Mouse (Mus musculus): ENCODE measurements around the gene Gpr149. TPM values are rescaled to one million over a fixed set of nuclear protein-coding genes. Genes with fewer than 3 reads are reported as not detected.

Gene Gpr149
- polyA plus RNA-seq (2014; fragmentation: Nextera tagmentation; extraction: Ambion mirVana) = not detected in 2 replicates

DNA sequence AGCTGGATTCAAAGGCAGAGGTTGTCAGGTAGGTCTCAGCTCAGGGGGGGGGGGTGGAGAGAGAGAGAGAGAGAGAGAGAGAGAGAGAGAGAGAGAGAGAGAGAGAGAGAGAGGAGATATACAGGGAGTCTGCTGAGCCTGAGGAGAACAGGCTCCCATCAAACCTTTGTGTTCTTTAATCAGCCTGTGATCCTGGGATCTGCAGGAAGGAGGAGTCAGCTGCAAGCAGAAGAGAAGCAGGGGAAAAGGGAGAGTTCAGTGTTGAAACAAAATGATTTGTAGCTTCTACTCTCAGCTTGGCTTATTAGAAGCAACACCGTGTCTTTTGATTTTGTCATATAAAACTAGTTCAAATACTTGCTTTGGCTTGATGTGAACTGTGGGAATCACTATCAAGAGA lies at the start of gene Gpr149:
Gpr149 (minus strand) TSS at position 168 of the 400 bp plus-strand sequence.
- Histone ChIP-seq H3K4me2 (peak within 1 kb of the TSS; percentile 95), H3K4me3 (ENCODE audit: low read depth, low read length) (peak within 1 kb of the TSS; percentile 48), H3K9me3 (replicated peaks; ENCODE audit: control insufficient read depth, low read length) (no peaks in the 10 kb centered on the region), H3K36me3 (ENCODE audit: control insufficient read depth, insufficient read depth, low read length) (no peaks in the 10 kb centered on the region), H3K27me3 (ENCODE audit: control insufficient read depth, insufficient read depth, low read length) (peaks cover 13% of the 10 kb centered on the region), H3K27ac (ENCODE audit: low read depth, low read length) (no peak within 1 kb of the TSS), H3K9ac (ENCODE audit: low read depth, low read length) (no peak within 1 kb of the TSS), H3K4me1 (ENCODE audit: control insufficient read depth, insufficient read depth, low read length) (no peaks in the 10 kb centered on the region)
- ATAC-seq (replicated peaks; ENCODE audit: insufficient number of reproducible peaks, low FRiP score, low TSS enrichment) = no peak
- WGBS (ENCODE audit: insufficient replicate concordance) = 59% methylated on average over 1 of the region's 1 CpGs

DNA sequence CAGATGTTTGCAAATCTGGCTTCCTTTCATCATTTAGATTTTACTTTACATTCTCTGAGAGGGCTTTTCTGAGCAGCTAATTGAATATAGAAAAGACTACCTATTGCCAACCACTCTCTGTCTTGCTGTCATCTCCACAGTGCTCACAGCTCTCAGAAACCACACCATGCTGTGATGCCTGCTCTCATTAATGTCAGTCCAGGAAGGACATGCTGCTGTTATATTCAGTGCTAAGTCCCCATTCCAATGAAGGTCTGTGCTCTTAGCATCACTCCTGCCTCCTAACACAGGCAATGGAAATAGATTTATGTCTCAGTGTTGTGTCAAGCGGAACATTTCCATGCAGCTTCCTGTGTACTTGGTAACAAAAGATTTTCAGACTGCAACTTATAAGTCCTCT lies 45.6 kb upstream of the Gpr149 start:
- Histone ChIP-seq H3K36me3 (ENCODE audit: control insufficient read depth, insufficient read depth, low read length) (no peaks in the 10 kb centered on the region), H3K4me2 (no peak overlapping the region), H3K9ac (ENCODE audit: low read depth, low read length) (no peak overlapping the region), H3K4me3 (ENCODE audit: low read depth, low read length) (no peak overlapping the region), H3K27ac (ENCODE audit: low read depth, low read length) (no peak overlapping the region), H3K4me1 (ENCODE audit: control insufficient read depth, insufficient read depth, low read length) (no peaks in the 10 kb centered on the region), H3K9me3 (replicated peaks; ENCODE audit: control insufficient read depth, low read length) (no peaks in the 10 kb centered on the region), H3K27me3 (ENCODE audit: control insufficient read depth, insufficient read depth, low read length) (no peaks in the 10 kb centered on the region)
- WGBS (ENCODE audit: insufficient replicate concordance) = 82% methylated on average over 1 of the region's 1 CpGs
- no peak for ATAC-seq (replicated peaks; ENCODE audit: insufficient number of reproducible peaks, low FRiP score, low TSS enrichment)

DNA sequence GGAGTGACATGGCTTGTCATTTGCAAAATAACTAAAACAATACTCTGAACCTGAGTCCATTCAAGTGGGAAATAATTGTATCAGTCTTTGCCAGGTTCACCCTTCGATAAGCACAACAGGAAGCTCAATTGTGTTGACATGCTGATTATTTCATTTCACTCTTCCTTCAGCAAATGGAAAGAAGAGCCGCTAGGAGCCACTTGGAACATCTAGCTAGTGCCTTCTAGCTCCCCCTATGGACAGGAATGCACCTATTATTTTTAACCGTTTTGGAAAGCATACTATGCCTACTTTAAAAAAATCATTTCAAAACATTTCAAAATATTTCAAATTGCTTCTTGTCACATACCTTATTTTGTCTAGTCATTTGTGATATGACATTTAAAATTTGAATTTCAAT lies 5.9 kb upstream of the Gpr149 start:
- H3K9ac ChIP-seq (ENCODE audit: low read depth, low read length) = no peak overlapping the region
- H3K9me3 ChIP-seq (replicated peaks; ENCODE audit: control insufficient read depth, low read length) = no peaks in the 10 kb centered on the region
- no peak for ATAC-seq (replicated peaks; ENCODE audit: insufficient number of reproducible peaks, low FRiP score, low TSS enrichment)
- no peaks in the 10 kb centered on the region for H3K27me3 ChIP-seq (ENCODE audit: control insufficient read depth, insufficient read depth, low read length)
- no peak overlapping the region for H3K4me3 ChIP-seq (ENCODE audit: low read depth, low read length)
- no peak overlapping the region for H3K27ac ChIP-seq (ENCODE audit: low read depth, low read length)
- no peak overlapping the region for H3K4me2 ChIP-seq
- H3K4me1 ChIP-seq (ENCODE audit: control insufficient read depth, insufficient read depth, low read length) = no peaks in the 10 kb centered on the region
- H3K36me3 ChIP-seq (ENCODE audit: control insufficient read depth, insufficient read depth, low read length) = no peaks in the 10 kb centered on the region
- WGBS (ENCODE audit: insufficient replicate concordance) = 63% methylated on average over 3 of the region's 3 CpGs

DNA sequence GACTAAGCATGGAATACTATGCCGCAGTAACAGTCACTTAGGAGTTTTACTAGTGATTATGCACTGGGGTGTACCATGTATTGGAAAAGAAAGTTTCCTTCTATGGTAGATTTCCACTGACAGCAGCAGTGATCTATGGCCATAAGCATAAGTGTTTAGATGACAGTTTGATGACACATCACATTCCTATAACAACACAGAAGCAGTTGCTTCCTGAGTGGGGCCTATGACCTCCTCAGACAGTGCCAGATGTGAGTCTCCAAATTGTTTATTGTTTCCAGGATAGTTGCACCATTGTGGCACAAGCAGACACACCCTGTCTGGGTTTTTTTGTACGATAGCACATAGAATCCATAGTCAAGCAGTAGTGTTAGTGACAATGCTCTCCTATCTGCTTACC lies 991 bp upstream of the Gpr149 start:
- H3K9ac ChIP-seq (ENCODE audit: low read depth, low read length) = no peak overlapping the region
- no peaks in the 10 kb centered on the region for H3K9me3 ChIP-seq (replicated peaks; ENCODE audit: control insufficient read depth, low read length)
- no peak overlapping the region for H3K4me3 ChIP-seq (ENCODE audit: low read depth, low read length)
- peaks cover 13% of the 10 kb centered on the region for H3K27me3 ChIP-seq (ENCODE audit: control insufficient read depth, insufficient read depth, low read length)
- no peak overlapping the region for H3K4me2 ChIP-seq
- no peaks in the 10 kb centered on the region for H3K4me1 ChIP-seq (ENCODE audit: control insufficient read depth, insufficient read depth, low read length)
- 84% methylated on average over 2 of the region's 2 CpGs for WGBS (ENCODE audit: insufficient replicate concordance)
- H3K27ac ChIP-seq (ENCODE audit: low read depth, low read length) = no peak overlapping the region
- ATAC-seq (replicated peaks; ENCODE audit: insufficient number of reproducible peaks, low FRiP score, low TSS enrichment) = no peak
- H3K36me3 ChIP-seq (ENCODE audit: control insufficient read depth, insufficient read depth, low read length) = no peaks in the 10 kb centered on the region

DNA sequence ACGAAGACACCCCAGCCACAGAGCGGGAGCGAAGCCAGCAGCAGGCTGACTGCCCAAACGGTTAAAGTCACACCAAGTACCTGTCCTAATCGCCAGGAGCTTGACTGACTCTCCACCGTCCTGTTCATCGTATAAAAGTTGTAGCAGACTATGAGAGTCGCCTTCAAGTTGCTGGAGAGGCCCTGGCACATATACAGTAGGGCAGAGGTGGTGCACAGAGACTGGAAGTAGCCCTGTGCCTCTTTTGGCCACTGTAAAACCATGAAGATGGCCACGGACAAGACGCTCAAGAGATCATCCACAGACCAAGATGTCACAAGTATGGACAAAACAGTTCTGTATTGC lies 921 bp downstream of the Gpr149 start:
- WGBS (ENCODE audit: insufficient replicate concordance) = 13% methylated on average over 10 of the region's 10 CpGs
- H3K9me3 ChIP-seq (replicated peaks; ENCODE audit: control insufficient read depth, low read length) = no peaks in the 10 kb centered on the region
- H3K4me1 ChIP-seq (ENCODE audit: control insufficient read depth, insufficient read depth, low read length) = no peaks in the 10 kb centered on the region
- H3K27ac ChIP-seq (ENCODE audit: low read depth, low read length) = no peak overlapping the region
- H3K4me2 ChIP-seq = peak overlapping the region; percentile 95
- ATAC-seq (replicated peaks; ENCODE audit: insufficient number of reproducible peaks, low FRiP score, low TSS enrichment) = no peak
- H3K4me3 ChIP-seq (ENCODE audit: low read depth, low read length) = peak overlapping the region; percentile 48
- no peaks in the 10 kb centered on the region for H3K36me3 ChIP-seq (ENCODE audit: control insufficient read depth, insufficient read depth, low read length)
- H3K27me3 ChIP-seq (ENCODE audit: control insufficient read depth, insufficient read depth, low read length) = peaks cover 13% of the 10 kb centered on the region
- no peak overlapping the region for H3K9ac ChIP-seq (ENCODE audit: low read depth, low read length)

DNA sequence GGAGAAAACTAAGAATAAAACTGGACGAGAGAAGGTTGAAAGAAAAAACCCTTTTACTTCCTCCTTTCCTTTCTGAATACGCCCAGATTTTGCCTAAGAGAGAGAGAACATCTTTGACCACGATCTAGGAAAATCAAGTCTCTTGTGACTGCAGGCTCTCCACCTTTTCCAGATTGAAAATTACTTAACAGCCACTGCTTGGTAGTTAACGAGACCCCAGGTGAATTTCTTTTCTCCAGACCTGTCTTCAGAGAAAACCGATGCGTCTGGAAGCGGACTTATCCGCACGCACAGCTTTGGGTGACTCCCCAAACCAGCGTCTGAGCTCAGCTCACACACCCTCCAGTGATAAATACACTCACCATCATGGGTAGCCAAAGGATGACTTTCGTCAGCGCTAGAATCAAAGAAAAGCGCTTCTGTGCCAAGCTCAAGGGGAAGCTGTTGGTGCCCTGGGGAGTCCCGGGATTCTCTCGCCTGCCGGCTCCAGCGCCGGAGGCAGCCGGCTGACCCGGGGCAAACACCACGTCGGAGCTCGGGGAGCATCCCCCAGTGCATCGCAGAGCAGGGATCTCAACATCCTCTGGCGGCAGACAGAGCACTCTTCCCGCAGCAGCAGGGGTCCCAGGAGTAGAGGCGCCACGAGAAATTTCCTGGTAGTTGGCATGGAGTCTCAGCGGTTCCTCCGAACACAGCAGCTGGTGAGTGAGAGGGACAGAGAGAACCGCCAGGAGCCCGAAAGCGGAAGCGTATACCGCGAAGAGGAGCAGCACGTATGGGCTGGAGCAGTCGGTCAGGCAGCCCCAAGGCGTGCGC lies 1.5 kb downstream of the Gpr149 start:
- peak overlapping the region; percentile 34; the same call in 1 of the 2 replicates for H3K9ac ChIP-seq (ENCODE audit: low read depth, low read length)
- 1% methylated on average over 40 of the region's 40 CpGs for WGBS (ENCODE audit: insufficient replicate concordance)
- peak overlapping the region; percentile 48 for H3K4me3 ChIP-seq (ENCODE audit: low read depth, low read length)
- peak; percentile 39; the same call in 1 of the 2 replicates for ATAC-seq (replicated peaks; ENCODE audit: insufficient number of reproducible peaks, low FRiP score, low TSS enrichment)
- peak overlapping the region; percentile 95 for H3K4me2 ChIP-seq
- H3K9me3 ChIP-seq (replicated peaks; ENCODE audit: control insufficient read depth, low read length) = no peaks in the 10 kb centered on the region
- peaks cover 13% of the 10 kb centered on the region for H3K27me3 ChIP-seq (ENCODE audit: control insufficient read depth, insufficient read depth, low read length)
- no peaks in the 10 kb centered on the region for H3K4me1 ChIP-seq (ENCODE audit: control insufficient read depth, insufficient read depth, low read length)
- H3K27ac ChIP-seq (ENCODE audit: low read depth, low read length) = no peak overlapping the region
- H3K36me3 ChIP-seq (ENCODE audit: control insufficient read depth, insufficient read depth, low read length) = no peaks in the 10 kb centered on the region

DNA sequence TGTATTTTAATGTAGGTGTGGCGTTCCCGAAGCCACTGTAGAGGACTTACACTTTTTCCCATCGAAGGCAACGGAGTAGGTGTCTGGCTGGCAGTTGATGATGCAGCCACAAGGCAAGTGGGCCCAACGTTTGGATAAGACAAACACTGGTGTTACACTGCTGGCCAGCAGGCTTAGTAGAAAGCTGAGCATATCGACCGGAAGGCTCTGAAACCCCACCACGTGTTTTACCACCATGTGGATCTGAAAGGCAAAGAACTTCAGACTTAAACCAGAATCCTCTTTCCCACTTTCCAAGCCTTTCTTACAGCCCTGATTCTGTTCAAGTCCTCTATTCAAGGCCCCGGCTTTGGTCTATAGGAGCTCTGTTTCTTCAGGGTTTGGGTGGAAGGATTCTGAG lies 2.5 kb downstream of the Gpr149 start:
- no peak for ATAC-seq (replicated peaks; ENCODE audit: insufficient number of reproducible peaks, low FRiP score, low TSS enrichment)
- Histone ChIP-seq H3K4me1 (ENCODE audit: control insufficient read depth, insufficient read depth, low read length) (no peaks in the 10 kb centered on the region), H3K9ac (ENCODE audit: low read depth, low read length) (no peak overlapping the region), H3K36me3 (ENCODE audit: control insufficient read depth, insufficient read depth, low read length) (no peaks in the 10 kb centered on the region), H3K4me2 (no peak overlapping the region), H3K27ac (ENCODE audit: low read depth, low read length) (no peak overlapping the region), H3K4me3 (ENCODE audit: low read depth, low read length) (no peak overlapping the region), H3K9me3 (replicated peaks; ENCODE audit: control insufficient read depth, low read length) (no peaks in the 10 kb centered on the region), H3K27me3 (ENCODE audit: control insufficient read depth, insufficient read depth, low read length) (peaks cover 13% of the 10 kb centered on the region)
- 67% methylated on average over 9 of the region's 9 CpGs for whole genome bisulfite sequencing (ENCODE audit: insufficient replicate concordance)

DNA sequence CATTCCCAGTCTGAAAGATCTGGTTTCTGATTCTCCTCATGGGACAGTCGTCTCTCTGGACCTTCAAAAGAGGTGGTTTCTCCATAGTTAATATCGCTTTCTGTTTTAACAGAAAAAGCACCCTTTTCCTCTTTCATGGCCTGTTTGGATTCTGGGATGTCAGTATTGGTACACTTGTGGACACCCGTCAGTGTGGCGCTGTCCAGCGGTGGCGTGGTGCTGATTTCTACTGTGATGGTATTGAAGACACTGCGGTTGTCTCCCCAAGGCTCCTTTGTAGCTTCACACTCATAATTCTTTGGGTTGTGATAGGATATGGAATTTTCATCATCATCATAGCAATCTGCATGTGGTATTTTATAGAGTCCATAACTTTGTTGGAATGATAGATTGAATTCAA lies 10.1 kb downstream of the Gpr149 start:
- H3K27ac ChIP-seq (ENCODE audit: low read depth, low read length) = no peak overlapping the region
- 18% methylated on average over 7 of the region's 7 CpGs for WGBS (ENCODE audit: insufficient replicate concordance)
- H3K4me2 ChIP-seq = no peak overlapping the region
- no peak overlapping the region for H3K9ac ChIP-seq (ENCODE audit: low read depth, low read length)
- ATAC-seq (replicated peaks; ENCODE audit: insufficient number of reproducible peaks, low FRiP score, low TSS enrichment) = no peak
- no peaks in the 10 kb centered on the region for H3K27me3 ChIP-seq (ENCODE audit: control insufficient read depth, insufficient read depth, low read length)
- no peaks in the 10 kb centered on the region for H3K4me1 ChIP-seq (ENCODE audit: control insufficient read depth, insufficient read depth, low read length)
- H3K9me3 ChIP-seq (replicated peaks; ENCODE audit: control insufficient read depth, low read length) = no peaks in the 10 kb centered on the region
- H3K4me3 ChIP-seq (ENCODE audit: low read depth, low read length) = no peak overlapping the region
- no peaks in the 10 kb centered on the region for H3K36me3 ChIP-seq (ENCODE audit: control insufficient read depth, insufficient read depth, low read length)

DNA sequence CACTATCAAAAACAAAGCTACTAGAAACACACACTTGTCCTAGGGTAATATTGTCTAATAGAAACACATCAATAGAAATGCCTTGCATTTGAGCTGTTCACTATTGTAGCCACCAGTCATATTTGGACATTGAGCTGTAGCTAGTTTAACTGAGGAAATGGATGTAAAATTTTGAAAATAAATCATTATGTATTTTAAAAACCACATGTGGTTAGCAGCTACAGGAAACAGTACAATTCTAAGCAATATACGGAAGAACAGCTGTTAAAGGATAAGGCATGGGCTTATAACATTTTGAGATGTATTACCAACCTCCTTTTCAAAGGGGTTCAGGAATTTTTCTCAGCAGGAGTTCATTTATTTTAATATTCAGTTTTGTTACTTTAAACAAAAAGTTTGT lies 19.9 kb downstream of the Gpr149 start:
- no peak overlapping the region for H3K4me3 ChIP-seq (ENCODE audit: low read depth, low read length)
- 74% methylated on average over 1 of the region's 1 CpGs for WGBS (ENCODE audit: insufficient replicate concordance)
- no peaks in the 10 kb centered on the region for H3K27me3 ChIP-seq (ENCODE audit: control insufficient read depth, insufficient read depth, low read length)
- H3K9me3 ChIP-seq (replicated peaks; ENCODE audit: control insufficient read depth, low read length) = no peaks in the 10 kb centered on the region
- no peaks in the 10 kb centered on the region for H3K4me1 ChIP-seq (ENCODE audit: control insufficient read depth, insufficient read depth, low read length)
- H3K36me3 ChIP-seq (ENCODE audit: control insufficient read depth, insufficient read depth, low read length) = no peaks in the 10 kb centered on the region
- no peak overlapping the region for H3K9ac ChIP-seq (ENCODE audit: low read depth, low read length)
- no peak overlapping the region for H3K4me2 ChIP-seq
- H3K27ac ChIP-seq (ENCODE audit: low read depth, low read length) = no peak overlapping the region
- no peak for ATAC-seq (replicated peaks; ENCODE audit: insufficient number of reproducible peaks, low FRiP score, low TSS enrichment)
